8 mouse cellular contexts compared by ENCODE assay signal in the genomic region with DNA sequence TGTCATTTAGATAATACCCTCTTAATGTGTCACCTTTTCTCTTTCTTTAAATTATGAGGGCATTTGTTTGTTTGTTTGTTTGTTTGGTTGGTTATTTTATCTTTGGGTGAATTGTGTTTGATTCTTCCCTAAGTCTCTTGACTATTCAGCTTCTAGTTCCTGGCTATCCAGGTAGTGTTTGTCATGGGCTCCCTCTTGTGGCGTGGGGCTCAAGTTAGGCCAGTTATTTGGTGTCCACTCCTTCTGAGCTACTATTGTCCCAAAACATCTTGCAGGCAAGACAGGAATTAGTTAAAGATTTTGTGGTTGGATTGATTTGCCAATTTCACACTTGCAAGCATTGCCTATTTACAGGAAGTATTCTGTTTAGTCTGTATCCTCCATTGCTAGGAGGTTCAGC.
DNase-seq lines count a peak whose midpoint lies in the region; ATAC-seq lines count a peak whose summit lies in the region.

No protein-coding gene starts in this region.

- 69% methylated on average over 1 of the region's 1 CpGs for WGBS in forebrain, embryonic 11.5 days
- WGBS in forebrain, embryonic 12.5 days, result 58% methylated on average over 1 of the region's 1 CpGs
- WGBS in embryonic facial prominence, embryonic 10.5 days, result 59% methylated on average over 1 of the region's 1 CpGs

- H3K9me3 ChIP-seq in forebrain, embryonic 11.5 days (ENCODE audit: control insufficient read depth, low read length), result no peaks in the 10 kb centered on the region
- H3K9me3 ChIP-seq in forebrain, embryonic 12.5 days, result no peaks in the 10 kb centered on the region
- no peaks in the 10 kb centered on the region for H3K9me3 ChIP-seq in embryonic facial prominence, embryonic 10.5 days

- ATAC-seq in forebrain, embryonic 11.5 days (replicated peaks; ENCODE audit: low FRiP score), result no peak
- no peak for ATAC-seq in forebrain, embryonic 12.5 days (ENCODE audit: low FRiP score)

- H3K27me3 ChIP-seq in forebrain, embryonic 11.5 days (ENCODE audit: control insufficient read depth, insufficient read depth, low read length), result no peaks in the 10 kb centered on the region
- no peaks in the 10 kb centered on the region for H3K27me3 ChIP-seq in forebrain, embryonic 12.5 days
- H3K27me3 ChIP-seq in embryonic facial prominence, embryonic 10.5 days (replicated peaks; ENCODE audit: low read depth, poor library complexity, severe bottlenecking), result no peaks in the 10 kb centered on the region

- H3K27ac ChIP-seq in forebrain, embryonic 11.5 days (ENCODE audit: low read depth, low read length), result no peak overlapping the region
- no peak overlapping the region for H3K27ac ChIP-seq in forebrain, embryonic 12.5 days
- H3K27ac ChIP-seq in embryonic facial prominence, embryonic 10.5 days (replicated peaks), result no peak overlapping the region

- no peak overlapping the region for H3K9ac ChIP-seq in forebrain, embryonic 11.5 days (ENCODE audit: low read length)
- H3K9ac ChIP-seq in forebrain, embryonic 12.5 days, result no peak overlapping the region

- DNase-seq in forebrain, embryonic 11.5 days (ENCODE audit: low spot score), result peak; percentile 52
- DNase-seq in lung, postnatal 10 days, result peak; percentile 2
- no peak for DNase-seq in lung, postnatal 14 days
- peak; percentile 23 for DNase-seq in embryonic facial prominence, embryonic 10.5 days (ENCODE audit: low spot score)
- DNase-seq in left cerebral cortex, adult 8-10 months (ENCODE audit: low spot score in 2 of 2), result peak; percentile 9 to 28
- no peak for DNase-seq in thymus, postnatal 25 days
- no peak for DNase-seq in urinary bladder, postnatal 10 days (ENCODE audit: low spot score)

- H3K4me3 ChIP-seq in forebrain, embryonic 11.5 days (ENCODE audit: low read depth, low read length), result no peak overlapping the region
- H3K4me3 ChIP-seq in forebrain, embryonic 12.5 days (replicated peaks), result no peak overlapping the region
- H3K4me3 ChIP-seq in embryonic facial prominence, embryonic 10.5 days, result no peak overlapping the region

- no peaks in the 10 kb centered on the region for H3K4me1 ChIP-seq in forebrain, embryonic 11.5 days (replicated peaks; ENCODE audit: control insufficient read depth, insufficient read depth, low read length)
- no peaks in the 10 kb centered on the region for H3K4me1 ChIP-seq in forebrain, embryonic 12.5 days
- no peaks in the 10 kb centered on the region for H3K4me1 ChIP-seq in embryonic facial prominence, embryonic 10.5 days

- H3K4me2 ChIP-seq in forebrain, embryonic 11.5 days (ENCODE audit: low read depth, low read length, severe bottlenecking), result no peak overlapping the region
- no peak overlapping the region for H3K4me2 ChIP-seq in forebrain, embryonic 12.5 days

- H3K36me3 ChIP-seq in forebrain, embryonic 11.5 days (ENCODE audit: control insufficient read depth, insufficient read depth, low read length), result no peaks in the 10 kb centered on the region
- H3K36me3 ChIP-seq in forebrain, embryonic 12.5 days (replicated peaks), result no peaks in the 10 kb centered on the region
- H3K36me3 ChIP-seq in embryonic facial prominence, embryonic 10.5 days (replicated peaks), result no peaks in the 10 kb centered on the region

Comparison
In these comparisons a context has a peak if more than half of its experiments do, and no peak if none do; other contexts are left out.
1. DNase-seq: peak in forebrain, embryonic 11.5 days (single experiment), lung, postnatal 10 days (single experiment), embryonic facial prominence, embryonic 10.5 days (single experiment) and left cerebral cortex, adult 8-10 months (2 of 2); none in lung, postnatal 14 days (single experiment), thymus, postnatal 25 days (single experiment) and urinary bladder, postnatal 10 days (single experiment).